Mouse (Mus musculus): Measurements from ENCODE around the gene Psapl1. TPM values are rescaled to one million over a fixed set of nuclear protein-coding genes. Genes with fewer than 3 reads are reported as not detected.
A peak's percentile ranks its signal among the peaks of the same experiment; 100 is the strongest.
"Not testable (repeated sequence)": the region's sequence is repeated elsewhere in the genome, so short reads cannot be mapped to it uniquely, and the experiment has no call there.

Gene Psapl1
- total RNA-seq, 2 experiments from 2014 or later, result not detected

GRCm38 (mm10) chr5:36202781-36203180, 1.0 kb upstream of the Psapl1 start:
- intact Hi-C loops (cut with DNase I), result no loop called here
- no peak for DNase-seq

- intact Hi-C loops (cut with DNase I), result no loop called here
These were observed 400 bp upstream of the Psapl1 start for GRCm38 (mm10) chr5:36203421-36203820.

GRCm38 (mm10) chr5:36205397-36205796, 1.6 kb downstream of the Psapl1 start:
- no peak for DNase-seq
- intact Hi-C loops (cut with DNase I), result no loop called here

More at GRCm38 (mm10) chr5:36203421-36203820, 400 bp upstream of the Psapl1 start:
- no peak for DNase-seq

GRCm38 (mm10) chr5:36208803-36209202, 5.0 kb downstream of the Psapl1 start:
- intact Hi-C loops (cut with DNase I), result no loop called here
- DNase-seq, result no peak

- intact Hi-C loops (cut with DNase I), result no loop called here
- DNase-seq, result no peak
These were observed 9.5 kb downstream of the Psapl1 start for GRCm38 (mm10) chr5:36213310-36213709.

GRCm38 (mm10) chr5:36220105-36220504, 16.3 kb downstream of the Psapl1 start:
- intact Hi-C loops (cut with DNase I), result loop anchor here (5.0 kb wide), 2 partner anchors 177 to 238 kb away; partner anchors contain the start of gene Sorcs2

GRCm38 (mm10) chr5:36220626-36221025, 16.8 kb downstream of the Psapl1 start:
- no peak for DNase-seq
- intact Hi-C loops (cut with DNase I), result loop anchor here (5.0 kb wide), 2 partner anchors 177 to 238 kb away; partner anchors contain the start of gene Sorcs2

More at GRCm38 (mm10) chr5:36220105-36220504, 16.3 kb downstream of the Psapl1 start:
- no peak for DNase-seq

GRCm38 (mm10) chr5:36223787-36224186, 20.0 kb downstream of the Psapl1 start:
- DNase-seq, result peak; percentile 21 to 42
- intact Hi-C loops (cut with DNase I), result loop anchor here (1.0 to 5.0 kb wide), 4 partner anchors 81 to 241 kb away; partner anchors contain the start of gene Sorcs2

GRCm38 (mm10) chr5:36225855-36226254, 22.0 kb downstream of the Psapl1 start:
- intact Hi-C loops (cut with DNase I), result no loop called here
- DNase-seq, result no peak

GRCm38 (mm10) chr5:36226296-36226695, 22.5 kb downstream of the Psapl1 start:
- no peak for DNase-seq
- intact Hi-C loops (cut with DNase I), result no loop called here

GRCm38 (mm10) chr5:36228405-36229370, 24.9 kb downstream of the Psapl1 start:
- intact Hi-C loops (cut with DNase I), result no loop called here
- no peak for DNase-seq

GRCm38 (mm10) chr5:36230301-36230780, 26.5 kb downstream of the Psapl1 start:
- intact Hi-C loops (cut with DNase I), result no loop called here
- no peak for DNase-seq

GRCm38 (mm10) chr5:36237526-36237925, 33.7 kb downstream of the Psapl1 start:
- intact Hi-C loops (cut with DNase I); DNase-seq: not testable (repeated sequence)

GRCm38 (mm10) chr5:36248022-36248421, 44.2 kb downstream of the Psapl1 start:
- DNase-seq, result no peak
- intact Hi-C loops (cut with DNase I), result loop anchor here (2.0 kb wide), 1 partner anchor 13 kb away; no protein-coding TSS in a partner anchor

GRCm38 (mm10) chr5:36252746-36253504, 49.1 kb downstream of the Psapl1 start:
- intact Hi-C loops (cut with DNase I), result no loop called here
- peak in 1 of 2 experiments; percentile 9 for DNase-seq

GRCm38 (mm10) chr5:36254642-36255516, 51.1 kb downstream of the Psapl1 start:
- DNase-seq, result no peak
- intact Hi-C loops (cut with DNase I), result no loop called here

Measured in heart, postnatal 36 days (tissue).